In the genomic region with DNA sequence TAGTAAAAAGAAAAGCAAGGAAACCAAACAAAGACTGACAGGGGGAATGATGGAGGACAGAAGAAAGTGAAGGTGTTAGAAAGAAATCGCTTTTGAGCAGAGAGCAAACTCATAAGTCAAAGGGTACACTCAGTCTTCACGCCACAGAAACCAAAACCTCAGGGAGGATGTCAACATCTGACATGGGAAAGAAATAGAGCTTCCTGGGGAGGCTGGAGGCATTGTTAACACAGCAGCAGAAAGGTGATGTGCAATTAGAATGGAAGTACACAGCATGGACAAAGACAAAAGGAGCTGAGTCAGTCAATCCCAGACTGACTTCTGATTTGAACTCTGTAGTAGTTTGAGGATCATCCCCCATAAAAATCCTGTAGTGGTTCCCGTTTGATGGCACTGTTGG, we compare ENCODE assay signal across 18 mouse cellular contexts.
"Had no signal": no experiment of that assay in that cellular context is flagged by ENCODE, and none has a peak within 500 bp of the region (broad histone marks: within the 10 kb centered on the region; RNA-seq: fewer than 3 reads in every experiment).

No protein-coding gene starts in this region.

- H3K27me3 ChIP-seq: midbrain, embryonic 13.5 days; midbrain, embryonic 15.5 days; neural tube, embryonic 13.5 days; neural tube, embryonic 15.5 days had no signal

- H3K4me3 ChIP-seq: midbrain, embryonic 10.5 days; midbrain, embryonic 13.5 days; midbrain, embryonic 15.5 days; myocyte; neural tube, embryonic 13.5 days; neural tube, embryonic 15.5 days had no signal

- H3K36me3 ChIP-seq: midbrain, embryonic 10.5 days; midbrain, embryonic 13.5 days; midbrain, embryonic 15.5 days; neural tube, embryonic 13.5 days; neural tube, embryonic 15.5 days had no signal

- H3K4me1 ChIP-seq: midbrain, embryonic 10.5 days; midbrain, embryonic 13.5 days; midbrain, embryonic 15.5 days; neural tube, embryonic 13.5 days; neural tube, embryonic 15.5 days had no signal

- H3K9me3 ChIP-seq: midbrain, embryonic 10.5 days; midbrain, embryonic 13.5 days; midbrain, embryonic 15.5 days; neural tube, embryonic 13.5 days; neural tube, embryonic 15.5 days had no signal

- DNase-seq: lung, adult 18-20 months; lung, embryonic 14.5 days; lung, postnatal 10 days; lung, postnatal 4 days; retina, postnatal 1 day; right cerebral cortex, adult 18-20 months; right cerebral cortex, postnatal 25 days; right cerebral cortex, postnatal 4 days; spleen, adult 18-20 months; thymus, adult 18-20 months; thymus, postnatal 14 days; thymus, postnatal 36 days had no signal

- H3K9ac ChIP-seq: lung, embryonic 14.5 days; midbrain, embryonic 13.5 days; midbrain, embryonic 15.5 days; neural tube, embryonic 13.5 days; neural tube, embryonic 15.5 days had no signal

- ATAC-seq: midbrain, embryonic 13.5 days; midbrain, embryonic 15.5 days had no signal

- H3K27ac ChIP-seq: midbrain, embryonic 10.5 days; midbrain, embryonic 13.5 days; midbrain, embryonic 15.5 days; neural tube, embryonic 13.5 days; neural tube, embryonic 15.5 days had no signal

- H3K4me2 ChIP-seq: lung, embryonic 14.5 days; midbrain, embryonic 13.5 days; midbrain, embryonic 15.5 days; neural tube, embryonic 13.5 days; neural tube, embryonic 15.5 days had no signal
